Mouse (Mus musculus): ENCODE measurements around the gene Ftcd.

GRCm38 (mm10) chr10:76632630-76633029 lies 57.2 kb downstream of the Ftcd start:
- TF ChIP-seq CTCF (IDR thresholded peaks at IDR 0.05; ENCODE audit: low read depth): no peak
- TF ChIP-seq EP300 (IDR thresholded peaks at IDR 0.05; ENCODE audit: low read depth): no peak
